Mouse (Mus musculus) heart, adult 2 months (tissue): ENCODE measurements around the gene Yaf2. TPM values are rescaled to one million over a fixed set of nuclear protein-coding genes. Genes with fewer than 3 reads are reported as not detected.
A peak's percentile ranks its signal among the peaks of the same experiment; 100 is the strongest.
"Not testable (repeated sequence)": the region's sequence is repeated elsewhere in the genome, so short reads cannot be mapped to it uniquely, and the experiment has no call there.

Source experiments
- DNase-seq, 2 experiments: peaks; one replicate each; pipeline ENCODE4 v3.0.0; 2021
- H3K27ac ChIP-seq: fragments of 200-600 bp; 2 replicates; pipeline ENCODE4 v1.8.1; 2022
- H3K27me3 ChIP-seq: fragments of 200-500 bp; 2 replicates; pipeline ENCODE4 v1.6.1; 2012; ENCODE audit warnings: mild to moderate bottlenecking, low read length, inconsistent platforms, mixed read lengths; ENCODE audit not compliant: control insufficient read depth, insufficient read depth
- H3K36me3 ChIP-seq: fragments of 200-500 bp; 2 replicates; pipeline ENCODE4 v1.6.1; 2012; ENCODE audit warnings: low read length, inconsistent platforms; ENCODE audit not compliant: control insufficient read depth, insufficient read depth
- H3K4me1 ChIP-seq: fragments of 200-500 bp; 2 replicates; pipeline ENCODE4 v1.6.1; 2011; ENCODE audit warnings: low read length; ENCODE audit not compliant: control insufficient read depth, insufficient read depth
- H3K4me3 ChIP-seq: fragments of 200-600 bp; 2 replicates; pipeline ENCODE4 v1.8.1; 2022
- H3K79me2 ChIP-seq: fragments of 200-500 bp; replicated peaks from 2 replicates; pipeline ENCODE4 v1.6.1; 2012; ENCODE audit warnings: mild to moderate bottlenecking, inconsistent platforms, low read length, moderate library complexity, mixed read lengths; ENCODE audit not compliant: control insufficient read depth, insufficient read depth
- H3K9ac ChIP-seq: fragments of 200-500 bp; 2 replicates; pipeline ENCODE4 v1.6.1; 2012; ENCODE audit warnings: low read depth, mild to moderate bottlenecking, control low read depth, inconsistent platforms, low read length, mixed read lengths
- CTCF ChIP-seq: fragments of 200-600 bp; IDR thresholded peaks from 2 replicates; pipeline ENCODE4 v1.8.1; 2022; ENCODE audit warnings: antibody characterized with exemption, mild to moderate bottlenecking, moderate library complexity
- EP300 ChIP-seq: fragments of 200-500 bp; IDR thresholded peaks from 2 replicates; pipeline ENCODE4 v1.6.1; 2011; ENCODE audit warnings: low read depth, low read length, control low read depth; ENCODE audit not compliant: insufficient read depth
- POLR2A ChIP-seq: fragments of 200-500 bp; IDR thresholded peaks from 2 replicates; pipeline ENCODE4 v1.6.1; 2011; ENCODE audit warnings: mild to moderate bottlenecking, low read depth, low read length, control low read depth; ENCODE audit not compliant: insufficient read depth
- WGBS: fragments of 180-500 bp; shearing (Covaris S2); methylation state at CpG from one replicate; pipeline ENCODE4 v1.1.7; 2018; 5-methylcytosine and 5-hydroxymethylcytosine counted together
- intact Hi-C: fragments of 180-260 bp; cut with DNase I; formaldehyde crosslinking; loops from one replicate; pipeline ENCODE4 v1.15.1; 2025
- polyA plus RNA-seq: library from polyadenylated mRNA; depleted of rRNA; stranded (reverse); fragments of >200 nt; gene quantifications from 2 replicates; pipeline ENCODE4 v1.2.3, GENCODE M21; 2012
- total RNA-seq, 2 experiments: library from RNA; stranded (reverse); gene quantifications; 2 replicates each; pipeline ENCODE4 v1.2.3; 2021

Gene Yaf2
- total and polyA plus RNA-seq, 3 experiments: 17.8 to 22.0 (median 21.4) TPM

DNA sequence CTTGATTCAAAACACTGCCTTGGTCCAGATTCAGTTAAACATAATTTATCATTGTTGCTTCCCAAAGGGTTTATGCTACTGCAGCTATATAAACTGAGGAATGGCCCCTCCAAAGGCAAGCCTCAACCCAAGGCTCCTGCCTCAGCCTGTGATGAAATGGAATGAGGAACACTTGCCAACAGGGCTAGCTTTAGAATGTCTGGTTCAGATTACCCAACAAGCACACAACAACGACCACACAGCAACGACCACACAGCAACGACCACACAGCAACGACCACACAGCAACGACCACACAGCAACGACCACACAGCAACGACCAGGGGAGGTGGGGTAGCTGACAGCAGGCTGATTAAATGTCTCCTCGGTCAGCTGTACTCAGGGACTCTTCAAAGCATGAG lies 76.8 kb downstream of the Yaf2 start:
- Histone ChIP-seq H3K27me3 (no peaks in the 10 kb centered on the region), H3K4me1 (no peaks in the 10 kb centered on the region; the same call in 1 of the 2 replicates), H3K79me2 (peaks cover 4% of the 10 kb centered on the region; the same call in 1 of the 2 replicates), H3K4me3 (no peak overlapping the region), H3K27ac (no peak overlapping the region), H3K36me3 (no peaks in the 10 kb centered on the region), H3K9ac (no peak overlapping the region)
- intact Hi-C loops: no loop called here
- TF ChIP-seq POLR2A (no peak), EP300 (no peak), CTCF (no peak)
- DNase-seq: no peak
- 86% methylated on average over 8 of the region's 8 CpGs for WGBS

- WGBS: 84% methylated on average over 10 of the region's 10 CpGs
- intact Hi-C loops: no loop called here
- no peak overlapping the region for H3K27ac ChIP-seq
- H3K79me2 ChIP-seq: no peaks in the 10 kb centered on the region; the same call in 1 of the 2 replicates
- no peak overlapping the region for H3K9ac ChIP-seq
- H3K4me3 ChIP-seq: no peak overlapping the region
- TF ChIP-seq CTCF (no peak), POLR2A (no peak), EP300 (no peak)
- DNase-seq: no peak
- no peaks in the 10 kb centered on the region for H3K27me3 ChIP-seq
- H3K36me3 ChIP-seq: peaks cover 5% of the 10 kb centered on the region
- peaks cover 3% of the 10 kb centered on the region for H3K4me1 ChIP-seq
Measured at GRCm38 (mm10) chr15:93255295-93255694, 81.4 kb downstream of the Yaf2 start.

DNA sequence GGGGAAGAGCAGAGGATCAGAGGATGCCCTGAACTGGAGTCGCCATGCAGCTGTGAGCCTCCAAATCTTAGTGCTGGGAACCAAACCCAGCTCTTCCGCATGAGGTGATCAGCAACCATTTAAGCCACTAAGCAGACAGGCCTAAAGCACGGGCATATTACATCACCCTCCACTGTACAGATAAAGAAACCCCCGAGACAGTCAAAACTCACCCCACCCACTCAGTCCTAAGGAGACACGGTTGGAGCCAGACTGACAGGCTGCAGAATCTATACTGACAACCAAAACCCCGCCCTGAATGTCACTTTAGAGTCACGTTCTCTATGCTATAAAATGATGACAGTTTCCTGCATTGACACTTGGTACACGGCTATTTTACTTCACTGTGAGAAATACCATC lies 83.6 kb downstream of the Yaf2 start:
- peaks cover 3% of the 10 kb centered on the region for H3K4me1 ChIP-seq
- TF ChIP-seq POLR2A: no peak
- no peak for TF ChIP-seq EP300
- TF ChIP-seq CTCF: no peak
- no peak for DNase-seq
- WGBS: 66% methylated on average over 8 of the region's 8 CpGs
- H3K36me3 ChIP-seq: peaks cover 5% of the 10 kb centered on the region
- H3K4me3 ChIP-seq: no peak overlapping the region
- no peaks in the 10 kb centered on the region; the same call in 1 of the 2 replicates for H3K79me2 ChIP-seq
- no peaks in the 10 kb centered on the region for H3K27me3 ChIP-seq
- intact Hi-C loops: no loop called here
- no peak overlapping the region for H3K9ac ChIP-seq
- no peak overlapping the region for H3K27ac ChIP-seq

GRCm38 (mm10) chr15:93252396-93252795 lies 84.3 kb downstream of the Yaf2 start:
- intact Hi-C loops: no loop called here
- Histone ChIP-seq H3K36me3 (peaks cover 5% of the 10 kb centered on the region), H3K9ac (no peak overlapping the region), H3K79me2 (no peaks in the 10 kb centered on the region), H3K4me3 (no peak overlapping the region; the same call in 1 of the 2 replicates), H3K27ac (peak overlapping the region; percentile 54), H3K4me1 (peaks cover 3% of the 10 kb centered on the region), H3K27me3 (no peaks in the 10 kb centered on the region)
- DNase-seq: no peak
- 62% methylated on average over 6 of the region's 6 CpGs for WGBS
- no peak for TF ChIP-seq EP300
- no peak for TF ChIP-seq POLR2A
- no peak for TF ChIP-seq CTCF

GRCm38 (mm10) chr15:93251553-93252250 lies 85.0 kb downstream of the Yaf2 start:
- peak; percentile 37 to 40 for DNase-seq

GRCm38 (mm10) chr15:93243202-93243601 lies 93.5 kb downstream of the Yaf2 start:
- WGBS: 71% methylated on average over 10 of the region's 10 CpGs
- intact Hi-C loops: no loop called here
- no peaks in the 10 kb centered on the region for H3K79me2 ChIP-seq
- no peaks in the 10 kb centered on the region for H3K27me3 ChIP-seq
- no peak for DNase-seq
- H3K9ac ChIP-seq: no peak overlapping the region
- no peak overlapping the region for H3K27ac ChIP-seq
- H3K4me3 ChIP-seq: no peak overlapping the region
- TF ChIP-seq CTCF: no peak
- TF ChIP-seq EP300: no peak
- no peak for TF ChIP-seq POLR2A
- no peaks in the 10 kb centered on the region for H3K36me3 ChIP-seq
- H3K4me1 ChIP-seq: no peaks in the 10 kb centered on the region

More at GRCm38 (mm10) chr15:93251553-93252250, 85.0 kb downstream of the Yaf2 start:
- Histone ChIP-seq H3K79me2 (no peaks in the 10 kb centered on the region), H3K4me3 (peak overlapping the region; percentile 23; the same call in 1 of the 2 replicates), H3K36me3 (peaks cover 5% of the 10 kb centered on the region), H3K27me3 (no peaks in the 10 kb centered on the region), H3K9ac (no peak overlapping the region), H3K27ac (peak overlapping the region; percentile 54), H3K4me1 (peaks cover 3% of the 10 kb centered on the region)
- 34% methylated on average over 13 of the region's 13 CpGs for WGBS
- TF ChIP-seq POLR2A: no peak
- peak; percentile 49 for TF ChIP-seq CTCF
- no peak for TF ChIP-seq EP300
- intact Hi-C loops: no loop called here

GRCm38 (mm10) chr15:93236456-93236855 lies 100.3 kb downstream of the Yaf2 start:
- intact Hi-C loops: not testable (repeated sequence)

More at GRCm38 (mm10) chr15:93236456-93236855, 100.3 kb downstream of the Yaf2 start:
- not testable (repeated sequence) for H3K27me3 ChIP-seq, H3K9ac ChIP-seq, H3K4me3 ChIP-seq, H3K4me1 ChIP-seq, H3K79me2 ChIP-seq, H3K27ac ChIP-seq, H3K36me3 ChIP-seq
- peak; percentile 11 to 29 for DNase-seq
- WGBS: 69% methylated on average over 10 of the region's 10 CpGs
